Mouse (Mus musculus): Measurements from ENCODE around the gene Nxt2. TPM values are rescaled to one million over a fixed set of nuclear protein-coding genes. Genes with fewer than 3 reads are reported as not detected.
A peak's percentile ranks its signal among the peaks of the same experiment; 100 is the strongest.

Gene Nxt2
- total RNA-seq, 2 experiments from 2014 or later = 2.3 to 4.1 TPM

GRCm38 (mm10) chrX:142237101-142237500 lies 10.5 kb downstream of the Nxt2 start:
- no peak for DNase-seq
- intact Hi-C loops (cut with DNase I) = loop anchor here (2.0 kb wide), 1 partner anchor 78 kb away; no protein-coding TSS in a partner anchor
- peak; percentile 60 for TF ChIP-seq CTCF (IDR thresholded peaks at IDR 0.05)
- no peak overlapping the region for H3K27ac ChIP-seq
- H3K4me3 ChIP-seq = no peak overlapping the region

GRCm38 (mm10) chrX:142245682-142246327 lies 19.2 kb downstream of the Nxt2 start:
- no peak for TF ChIP-seq CTCF (IDR thresholded peaks at IDR 0.05)
- intact Hi-C loops (cut with DNase I) = no loop called here
- Histone ChIP-seq H3K4me3 (no peak overlapping the region), H3K27ac (no peak overlapping the region)
- no peak for DNase-seq

- DNase-seq = no peak
- Histone ChIP-seq H3K4me3 (no peak overlapping the region), H3K27ac (no peak overlapping the region)
- no peak for TF ChIP-seq CTCF (IDR thresholded peaks at IDR 0.05)
- intact Hi-C loops (cut with DNase I) = no loop called here
These were observed 23.6 kb downstream of the Nxt2 start for GRCm38 (mm10) chrX:142250008-142250736.

GRCm38 (mm10) chrX:142276031-142276430 lies 49.5 kb downstream of the Nxt2 start:
- DNase-seq = no peak
- Histone ChIP-seq H3K4me3 (no peak overlapping the region), H3K27ac (no peak overlapping the region)
- no peak for TF ChIP-seq CTCF (IDR thresholded peaks at IDR 0.05)
- intact Hi-C loops (cut with DNase I) = no loop called here

GRCm38 (mm10) chrX:142276573-142276972 lies 50.0 kb downstream of the Nxt2 start:
- no peak overlapping the region for H3K27ac ChIP-seq
- intact Hi-C loops (cut with DNase I) = no loop called here
- H3K4me3 ChIP-seq = no peak overlapping the region
- DNase-seq = no peak
- no peak for TF ChIP-seq CTCF (IDR thresholded peaks at IDR 0.05)

GRCm38 (mm10) chrX:142285905-142286304 lies 59.3 kb downstream of the Nxt2 start:
- H3K4me3 ChIP-seq = no peak overlapping the region
- intact Hi-C loops (cut with DNase I) = no loop called here
- TF ChIP-seq CTCF (IDR thresholded peaks at IDR 0.05) = no peak

More at GRCm38 (mm10) chrX:142285905-142286304, 59.3 kb downstream of the Nxt2 start:
- DNase-seq = no peak
- no peak overlapping the region for H3K27ac ChIP-seq

Other genes starting within 250 kb of the Nxt2 start
- not detected for gene Gucy2f, start 29.8 kb upstream of the Nxt2 start, total RNA-seq (2021)
- gene Kcne1l, start 79.5 kb downstream of the Nxt2 start, total RNA-seq (2021) = under 1 TPM in 1 of 2 experiments, not detected in 1; 0.31 TPM
- 10 to 100 TPM; 16.7 to 23.3 TPM for gene Acsl4, start 163.8 kb downstream of the Nxt2 start, total RNA-seq (2021)

All from gastrocnemius, adult 2 months (tissue).